Mouse (Mus musculus) T-helper 2 cell (primary cell): ENCODE results near the gene Pdzd2.

Experiments used
- in situ Hi-C: fragments of 300-600 bp; cut with MboI, MseI; formaldehyde crosslinking; loops from one replicate; pipeline ENCODE4 v1.15.1; 2025; ENCODE audit warnings: high pct_unique_total_duplicates

Gene Pdzd2

GRCm38 (mm10) chr15:12357459-12357858 is 382.3 kb downstream of the Pdzd2 start:
- in situ Hi-C loops, result no loop called here

- in situ Hi-C loops, result no loop called here
These were observed 383.8 kb downstream of the Pdzd2 start for GRCm38 (mm10) chr15:12355907-12356306.

- in situ Hi-C loops, result no loop called here
These were observed 384.5 kb downstream of the Pdzd2 start for GRCm38 (mm10) chr15:12355261-12355660.

- in situ Hi-C loops, result no loop called here
These were observed 385.4 kb downstream of the Pdzd2 start for GRCm38 (mm10) chr15:12354281-12354810.

- in situ Hi-C loops, result no loop called here
These were observed 388.3 kb downstream of the Pdzd2 start for GRCm38 (mm10) chr15:12351470-12351869.

GRCm38 (mm10) chr15:12349840-12350239 is 389.9 kb downstream of the Pdzd2 start:
- in situ Hi-C loops, result no loop called here

GRCm38 (mm10) chr15:12348950-12349349 is 390.8 kb downstream of the Pdzd2 start:
- in situ Hi-C loops, result no loop called here

GRCm38 (mm10) chr15:12346916-12347315 is 392.8 kb downstream of the Pdzd2 start:
- in situ Hi-C loops, result no loop called here

GRCm38 (mm10) chr15:12341401-12341758 is 398.3 kb downstream of the Pdzd2 start:
- in situ Hi-C loops, result no loop called here

- in situ Hi-C loops, result no loop called here
These were observed 399.0 kb downstream of the Pdzd2 start for GRCm38 (mm10) chr15:12340536-12341400.

GRCm38 (mm10) chr15:12337779-12338137 is 402.0 kb downstream of the Pdzd2 start:
- in situ Hi-C loops, result no loop called here

- in situ Hi-C loops, result no loop called here
These were observed 402.5 kb downstream of the Pdzd2 start for GRCm38 (mm10) chr15:12337030-12337778.

GRCm38 (mm10) chr15:12334381-12334780 is 405.3 kb downstream of the Pdzd2 start:
- in situ Hi-C loops, result no loop called here

GRCm38 (mm10) chr15:12331300-12331699 is 408.4 kb downstream of the Pdzd2 start:
- in situ Hi-C loops, result no loop called here

- in situ Hi-C loops, result no loop called here
These were observed 408.8 kb downstream of the Pdzd2 start for GRCm38 (mm10) chr15:12330892-12331291.

GRCm38 (mm10) chr15:12330389-12330788 is 409.3 kb downstream of the Pdzd2 start:
- in situ Hi-C loops, result no loop called here

GRCm38 (mm10) chr15:12324326-12324725 is 415.4 kb downstream of the Pdzd2 start:
- in situ Hi-C loops, result no loop called here

GRCm38 (mm10) chr15:12322676-12323402 is 416.9 kb downstream of the Pdzd2 start:
- in situ Hi-C loops, result no loop called here

- in situ Hi-C loops, result no loop called here
These were observed 417.7 kb downstream of the Pdzd2 start, which contains the start of gene 1810049J17Rik for GRCm38 (mm10) chr15:12321788-12322621. 1810049J17Rik (minus strand) TSS chr15:12321899.

GRCm38 (mm10) chr15:12321091-12321787 is 418.5 kb downstream of the Pdzd2 start, which contains the start of gene Golph3:
Golph3 (plus strand) TSS chr15:12321450.
- in situ Hi-C loops, result no loop called here
